Mouse (Mus musculus): ENCODE measurements around the gene Phlda1. TPM values are rescaled to one million over a fixed set of nuclear protein-coding genes. Genes with fewer than 3 reads are reported as not detected.
A peak's percentile ranks its signal among the peaks of the same experiment; 100 is the strongest.
"Not testable (repeated sequence)": the region's sequence is repeated elsewhere in the genome, so short reads cannot be mapped to it uniquely, and the experiment has no call there.

Gene Phlda1
- total RNA-seq (2022) = 10 to 100 TPM; 18.7 to 22.0 (median 20.2) TPM

GRCm38 (mm10) chr10:111506101-111506925 lies at the start of gene Phlda1:
Phlda1 (plus strand) TSS chr10:111506286.
- peak; percentile 88 to 90 for DNase-seq (ENCODE audit: low spot score in 2 of 2)

GRCm38 (mm10) chr10:111458088-111458487 lies 48.0 kb upstream of the Phlda1 start:
- DNase-seq (ENCODE audit: low spot score in 2 of 2) = no peak

- no peak for DNase-seq (ENCODE audit: low spot score in 2 of 2)
Observed at GRCm38 (mm10) chr10:111459040-111459439, 47.0 kb upstream of the Phlda1 start.

- DNase-seq (ENCODE audit: low spot score in 2 of 2) = no peak
Observed at GRCm38 (mm10) chr10:111459874-111460273, 46.2 kb upstream of the Phlda1 start.

- DNase-seq (ENCODE audit: low spot score in 2 of 2) = peak in 1 of 2 experiments; percentile 21
Observed at GRCm38 (mm10) chr10:111460381-111460780, 45.7 kb upstream of the Phlda1 start.

- DNase-seq (ENCODE audit: low spot score in 2 of 2) = no peak
Observed at GRCm38 (mm10) chr10:111464833-111465232, 41.3 kb upstream of the Phlda1 start.

- DNase-seq (ENCODE audit: low spot score in 2 of 2) = no peak
Observed at GRCm38 (mm10) chr10:111465409-111465808, 40.7 kb upstream of the Phlda1 start.

GRCm38 (mm10) chr10:111471166-111471565 lies 34.9 kb upstream of the Phlda1 start:
- no peak for DNase-seq (ENCODE audit: low spot score in 2 of 2)

- peak; percentile 96 to 97 for DNase-seq (ENCODE audit: low spot score in 2 of 2)
Observed at GRCm38 (mm10) chr10:111472686-111473510, 33.2 kb upstream of the Phlda1 start, which contains the start of gene Nap1l1. Nap1l1 (plus strand) TSS chr10:111473223.

GRCm38 (mm10) chr10:111473511-111474371 lies 32.3 kb upstream of the Phlda1 start:
- DNase-seq (ENCODE audit: low spot score in 2 of 2) = peak; percentile 21 to 25

- DNase-seq (ENCODE audit: low spot score in 2 of 2) = no peak
Observed at GRCm38 (mm10) chr10:111476301-111476700, 29.8 kb upstream of the Phlda1 start.

- DNase-seq (ENCODE audit: low spot score in 2 of 2) = no peak
Observed at GRCm38 (mm10) chr10:111476989-111477510, 29.0 kb upstream of the Phlda1 start.

GRCm38 (mm10) chr10:111479599-111479998 lies 26.5 kb upstream of the Phlda1 start:
- DNase-seq (ENCODE audit: low spot score in 2 of 2) = no peak

- no peak for DNase-seq (ENCODE audit: low spot score in 2 of 2)
Observed at GRCm38 (mm10) chr10:111482654-111483053, 23.4 kb upstream of the Phlda1 start.

GRCm38 (mm10) chr10:111484079-111484478 lies 22.0 kb upstream of the Phlda1 start:
- DNase-seq (ENCODE audit: low spot score in 2 of 2) = no peak

- DNase-seq (ENCODE audit: low spot score in 2 of 2) = no peak
Observed at GRCm38 (mm10) chr10:111488793-111489192, 17.3 kb upstream of the Phlda1 start.

- not testable (repeated sequence) for DNase-seq (ENCODE audit: low spot score in 2 of 2)
Observed at GRCm38 (mm10) chr10:111490079-111490478, 16.0 kb upstream of the Phlda1 start.

GRCm38 (mm10) chr10:111495888-111496287 lies 10.2 kb upstream of the Phlda1 start:
- DNase-seq (ENCODE audit: low spot score in 2 of 2) = no peak

GRCm38 (mm10) chr10:111499892-111500291 lies 6.2 kb upstream of the Phlda1 start:
- DNase-seq (ENCODE audit: low spot score in 2 of 2) = no peak

- DNase-seq (ENCODE audit: low spot score in 2 of 2) = peak; percentile 51 to 86
Observed at GRCm38 (mm10) chr10:111503071-111503470, 3.0 kb upstream of the Phlda1 start.

GRCm38 (mm10) chr10:111503716-111504115 lies 2.4 kb upstream of the Phlda1 start:
- no peak for DNase-seq (ENCODE audit: low spot score in 2 of 2)

Data from layer of hippocampus, adult 8-10 months (tissue).